Mouse (Mus musculus) ES-E14 (cell line): ENCODE data around the gene Dtnb. TPM values are rescaled to one million over a fixed set of nuclear protein-coding genes. Genes with fewer than 3 reads are reported as not detected.

ENCODE experiments used
- DNase-seq: peaks from one replicate; pipeline ENCODE4 v3.0.0-alpha.2; 2013; ENCODE audit warnings: low read depth, low spot score
- H3K27ac ChIP-seq: 2 replicates; pipeline ENCODE4 v1.5.1; 2012; ENCODE audit warnings: low read depth, mild to moderate bottlenecking, low read length, moderate library complexity, mixed read lengths; ENCODE audit not compliant: poor library complexity, insufficient read depth, severe bottlenecking
- H3K36me3 ChIP-seq: 2 replicates; pipeline ENCODE4 v1.6.1; 2012; ENCODE audit warnings: mild to moderate bottlenecking, low read length, moderate library complexity, mixed read lengths; ENCODE audit not compliant: control insufficient read depth, poor library complexity, insufficient read depth, severe bottlenecking
- H3K4me1 ChIP-seq, 2 experiments: fragments of 150-350 bp in 1 of 2; sonication (generic) in 1 of 2; 2 replicates each; pipeline ENCODE4 v1.6.1; 2012; ENCODE audit warnings: low read length in 2 of 2, mild to moderate bottlenecking in 1 of 2, mixed read lengths in 1 of 2; ENCODE audit not compliant: control insufficient read depth in 2 of 2, insufficient read depth in 2 of 2, poor library complexity in 1 of 2
- H3K4me3 ChIP-seq, 2 experiments: fragments of 150-350 bp in 1 of 2; sonication (generic) in 1 of 2; 2 replicates each; pipeline ENCODE4 v1.5.1; 2012; ENCODE audit warnings: low read length in 2 of 2, low read depth in 1 of 2, mild to moderate bottlenecking in 1 of 2, mixed read lengths in 1 of 2; ENCODE audit not compliant: insufficient read depth in 1 of 2, poor library complexity in 1 of 2, severe bottlenecking in 1 of 2
- H3K9ac ChIP-seq: 2 replicates; pipeline ENCODE4 v1.6.1; 2012; ENCODE audit warnings: low read depth, mild to moderate bottlenecking, low read length, mixed read lengths; ENCODE audit not compliant: poor library complexity, insufficient read depth, severe bottlenecking
- H3K9me3 ChIP-seq: fragments of 150-350 bp; sonication (generic); 2 replicates; pipeline ENCODE4 v1.6.1; 2012; ENCODE audit warnings: low read depth, mild to moderate bottlenecking, low read length; ENCODE audit not compliant: control insufficient read depth, insufficient read depth
- CHD2 ChIP-seq: IDR thresholded peaks from 2 replicates; pipeline ENCODE4 v1.6.1; 2014; ENCODE audit warnings: mild to moderate bottlenecking, low read depth, low read length, inconsistent platforms
- HCFC1 ChIP-seq: IDR thresholded peaks from 2 replicates; pipeline ENCODE4 v1.6.1; 2012; ENCODE audit warnings: low read length, inconsistent platforms, borderline replicate concordance; ENCODE audit not compliant: insufficient read depth
- MAFK ChIP-seq: IDR thresholded peaks from 2 replicates; pipeline ENCODE4 v1.6.1; 2014; ENCODE audit warnings: mild to moderate bottlenecking, low read depth, low read length, inconsistent platforms; ENCODE audit not compliant: insufficient read depth
- ZC3H11A ChIP-seq: IDR thresholded peaks from 2 replicates; pipeline ENCODE4 v1.6.1; 2012; ENCODE audit warnings: low read depth, mild to moderate bottlenecking, inconsistent platforms, low read length, borderline replicate concordance
- ZNF384 ChIP-seq: IDR thresholded peaks from 2 replicates; pipeline ENCODE4 v1.6.1; 2012; ENCODE audit warnings: low read depth, low read length, inconsistent platforms
- in situ Hi-C, 2 experiments: fragments of 600-800 bp; cut with MboI; formaldehyde crosslinking; loops; one replicate each; pipeline ENCODE4 v1.15.1; 2025; ENCODE audit warnings: low sequenced_read_pairs in 2 of 2, inconsistent platforms in 1 of 2; ENCODE audit not compliant: unreplicated experiment in 2 of 2
- total RNA-seq: library from RNA; depleted of rRNA; stranded (reverse); fragments of 300-350 nt; gene quantifications from 2 replicates; pipeline ENCODE4 v1.2.3, GENCODE M21; 2012

The Dtnb gene
- total RNA-seq, 1 experiment = 31.2 TPM

DNA sequence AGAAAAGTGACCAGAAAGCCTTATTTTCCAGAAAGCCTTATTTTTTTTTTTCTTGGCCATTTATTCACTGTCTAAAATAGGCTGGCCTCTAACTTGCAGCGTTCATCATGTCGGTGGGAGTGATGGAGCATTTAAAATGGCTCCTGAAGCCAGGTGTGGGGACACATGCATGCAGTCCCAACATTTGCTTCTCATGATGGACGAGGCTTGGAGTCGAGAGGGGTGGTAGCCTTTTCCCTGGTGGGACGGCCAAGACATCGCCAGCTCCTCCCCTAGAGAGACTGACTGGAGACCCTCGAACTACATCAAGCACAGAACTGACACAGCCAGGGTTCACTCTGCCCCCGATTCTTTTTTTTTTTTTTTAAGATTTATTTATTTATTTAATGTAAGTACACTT lies 220.1 kb downstream of the Dtnb start:
- TF ChIP-seq CHD2 (no peak), ZNF384 (no peak), MAFK (no peak), HCFC1 (no peak), ZC3H11A (no peak)
- Histone ChIP-seq H3K9ac (peak overlapping the region; percentile 49; the same call in 1 of the 2 replicates), H3K4me3 (peak overlapping the region in 1 of 2 experiments; percentile 45; a peak in 2 of 4 replicates), H3K36me3 (no peaks in the 10 kb centered on the region), H3K9me3 (no peaks in the 10 kb centered on the region), H3K4me1 (peaks cover 0 to 20% of the 10 kb centered on the region in 2 experiments; a peak in 2 of 4 replicates), H3K27ac (no peak overlapping the region)
- in situ Hi-C loops = no loop called here
- DNase-seq = no peak

DNA sequence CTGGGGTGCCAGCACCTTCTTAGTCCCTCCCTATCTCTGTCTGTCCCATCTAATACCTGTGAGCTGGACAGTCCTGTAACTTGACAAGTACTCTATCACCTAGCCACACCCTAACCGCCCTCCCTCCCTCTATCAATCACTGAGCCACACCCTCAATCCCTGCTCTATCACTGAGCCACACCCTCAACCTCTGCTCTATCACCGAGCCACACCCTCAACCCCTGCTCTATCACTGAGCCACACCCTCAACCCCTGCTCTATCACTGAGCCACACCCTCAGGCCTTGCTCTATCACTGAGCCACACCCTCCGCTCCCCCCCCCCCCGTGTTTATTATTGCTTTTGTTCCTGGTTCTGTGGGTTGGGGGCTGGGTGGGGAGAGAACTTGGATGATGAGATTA lies 223.4 kb downstream of the Dtnb start:
- H3K4me3 ChIP-seq = no peak overlapping the region
- no peaks in the 10 kb centered on the region for H3K9me3 ChIP-seq
- in situ Hi-C loops = no loop called here
- DNase-seq = no peak
- H3K9ac ChIP-seq = no peak overlapping the region
- no peaks in the 10 kb centered on the region for H3K36me3 ChIP-seq
- TF ChIP-seq HCFC1 (no peak), CHD2 (no peak), ZC3H11A (no peak), ZNF384 (no peak), MAFK (no peak)
- peaks cover 0 to 15% of the 10 kb centered on the region in 2 experiments; a peak in 2 of 4 replicates for H3K4me1 ChIP-seq
- no peak overlapping the region for H3K27ac ChIP-seq

DNA sequence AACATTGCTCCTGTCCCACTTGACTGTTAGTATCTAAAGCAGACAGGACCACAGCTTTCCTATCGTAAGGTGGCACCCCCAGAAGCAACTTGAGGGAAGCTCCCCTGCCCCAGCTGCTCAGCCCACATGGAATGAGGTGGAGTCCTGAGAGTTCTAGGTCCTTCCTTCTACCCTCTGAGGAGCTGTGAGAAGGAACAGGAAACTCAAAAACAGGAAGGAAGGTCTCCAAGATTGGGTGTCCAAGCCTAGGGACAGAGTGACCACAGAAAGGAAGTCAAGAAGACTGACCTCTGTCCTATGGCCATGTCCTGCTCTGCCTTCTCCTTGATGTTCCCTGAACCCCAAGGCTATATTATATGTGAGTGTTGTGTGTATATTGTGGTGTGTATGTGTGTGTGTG lies 227.4 kb downstream of the Dtnb start:
- Histone ChIP-seq H3K27ac (no peak overlapping the region), H3K9me3 (no peaks in the 10 kb centered on the region), H3K9ac (no peak overlapping the region), H3K4me3 (no peak overlapping the region), H3K4me1 (peaks cover 0 to 10% of the 10 kb centered on the region in 2 experiments; a peak in 2 of 4 replicates), H3K36me3 (no peaks in the 10 kb centered on the region)
- DNase-seq = no peak
- TF ChIP-seq ZC3H11A (no peak), CHD2 (no peak), HCFC1 (no peak), MAFK (no peak), ZNF384 (no peak)
- in situ Hi-C loops = no loop called here

DNA sequence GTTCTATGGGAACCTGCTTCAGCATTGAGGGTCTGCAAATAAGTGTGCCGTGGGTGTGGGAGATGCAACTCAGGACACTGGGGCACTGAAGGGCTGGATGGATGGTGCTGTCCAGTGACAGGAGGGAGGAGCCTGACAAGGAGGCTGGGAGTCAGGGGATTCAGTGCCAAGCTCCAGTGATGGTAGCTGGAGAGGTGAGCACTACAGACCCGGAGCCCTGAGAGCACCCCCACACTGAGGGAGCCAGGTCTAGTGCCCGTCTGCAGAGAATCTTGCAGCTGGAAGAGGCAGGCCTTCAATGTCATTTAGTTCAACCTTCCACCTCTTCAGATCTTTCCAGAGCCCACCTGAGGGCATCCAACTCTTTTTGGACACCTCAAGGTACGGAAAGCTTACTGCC lies 233.7 kb downstream of the Dtnb start, which contains the start of gene Dnmt3a:
Gene Dnmt3a (plus strand): TSS at position 156 of the 400 bp plus-strand sequence.
- H3K4me3 ChIP-seq = peak within 1 kb of the TSS; percentile 68 to 94; a peak in 3 of 4 replicates
- peaks cover 3 to 10% of the 10 kb centered on the region in 2 experiments; a peak in 2 of 4 replicates for H3K4me1 ChIP-seq
- no peak within 1 kb of the TSS for H3K27ac ChIP-seq
- in situ Hi-C loops = no loop called here
- H3K9me3 ChIP-seq = no peaks in the 10 kb centered on the region
- DNase-seq = no peak
- no peaks in the 10 kb centered on the region for H3K36me3 ChIP-seq
- H3K9ac ChIP-seq = peak within 1 kb of the TSS; percentile 82
- TF ChIP-seq HCFC1 (no peak), MAFK (no peak), ZNF384 (no peak), ZC3H11A (no peak), CHD2 (no peak)
